ENCODE assay signal across 13 mouse cellular contexts in the genomic region with DNA sequence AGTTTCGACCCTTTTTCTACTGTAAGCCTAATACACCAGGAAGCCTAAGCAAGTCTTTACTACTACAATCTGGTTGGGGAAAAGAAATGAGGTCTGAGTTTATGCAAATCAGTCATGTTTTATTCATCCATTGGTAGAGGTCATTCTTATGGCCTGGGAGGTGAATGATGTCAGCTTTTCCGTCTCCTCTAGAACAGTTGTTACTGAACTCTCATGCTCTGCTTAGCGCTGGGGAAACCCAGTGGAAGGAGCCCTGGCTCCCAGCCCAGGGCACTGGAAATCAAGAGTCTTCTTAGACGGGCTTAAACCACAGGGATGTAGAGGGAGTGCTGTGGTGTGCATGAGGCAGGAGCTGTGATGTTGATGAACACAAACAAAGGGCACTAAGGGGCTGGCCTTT.
DNase-seq lines count a peak whose midpoint lies in the region; ATAC-seq and TF ChIP-seq lines count a peak whose summit lies in the region.
"Had no signal": no experiment of that assay in that cellular context is flagged by ENCODE, and none has a peak within 500 bp of the region (broad histone marks: within the 10 kb centered on the region; RNA-seq: fewer than 3 reads in every experiment).

No protein-coding gene starts in this region.

- H3K36me3 ChIP-seq in kidney, embryonic 15.5 days: no peaks in the 10 kb centered on the region
- no peaks in the 10 kb centered on the region for H3K36me3 ChIP-seq in heart, postnatal 0 days (replicated peaks; ENCODE audit: control insufficient read depth, insufficient read depth, low read length)
- H3K36me3 ChIP-seq in lung, postnatal 0 days (ENCODE audit: insufficient read depth, low read length): no peaks in the 10 kb centered on the region
- H3K36me3 ChIP-seq in intestine, embryonic 16.5 days (ENCODE audit: control insufficient read depth, insufficient read depth, low read length): no peaks in the 10 kb centered on the region
- H3K36me3 ChIP-seq: hindbrain, embryonic 13.5 days; liver, embryonic 13.5 days had no signal

- no peaks in the 10 kb centered on the region for H3K27me3 ChIP-seq in kidney, embryonic 15.5 days
- no peaks in the 10 kb centered on the region for H3K27me3 ChIP-seq in heart, postnatal 0 days (ENCODE audit: control insufficient read depth, insufficient read depth, low read length)
- no peaks in the 10 kb centered on the region for H3K27me3 ChIP-seq in lung, postnatal 0 days (replicated peaks; ENCODE audit: insufficient read depth, low read length)
- no peaks in the 10 kb centered on the region for H3K27me3 ChIP-seq in intestine, embryonic 16.5 days (replicated peaks; ENCODE audit: control insufficient read depth, insufficient read depth, low read length)
- H3K27me3 ChIP-seq: hindbrain, embryonic 13.5 days; liver, embryonic 13.5 days had no signal

- H3K4me3 ChIP-seq in kidney, embryonic 15.5 days (replicated peaks): no peak overlapping the region
- H3K4me3 ChIP-seq in heart, postnatal 0 days (ENCODE audit: low read depth, low read length): no peak overlapping the region
- no peak overlapping the region for H3K4me3 ChIP-seq in lung, postnatal 0 days (ENCODE audit: low read depth, low read length)
- no peak overlapping the region for H3K4me3 ChIP-seq in intestine, embryonic 16.5 days (ENCODE audit: low read length)
- H3K4me3 ChIP-seq: erythroblast, embryonic 14.5 days; hindbrain, embryonic 13.5 days; liver, embryonic 13.5 days had no signal

- TF ChIP-seq EP300 in heart, postnatal 0 days (IDR thresholded peaks at IDR 0.05; ENCODE audit: low read depth): no peak
- no peak for TF ChIP-seq EP300 in lung, postnatal 0 days (IDR thresholded peaks at IDR 0.05)

- 60% methylated on average over 4 of the region's 4 CpGs for WGBS in kidney, embryonic 15.5 days
- WGBS in heart, postnatal 0 days: 32% methylated on average over 4 of the region's 4 CpGs
- WGBS in lung, postnatal 0 days: 36% methylated on average over 4 of the region's 4 CpGs
- 72% methylated on average over 4 of the region's 4 CpGs for WGBS in intestine, embryonic 16.5 days

- no peak for ATAC-seq in kidney, embryonic 15.5 days (replicated peaks; ENCODE audit: low FRiP score)
- ATAC-seq in heart, postnatal 0 days (ENCODE audit: insufficient read depth, low read depth): peak; percentile 90
- peak; percentile 94 for ATAC-seq in lung, postnatal 0 days
- ATAC-seq in intestine, embryonic 16.5 days: no peak

- no peak overlapping the region for H3K4me2 ChIP-seq in kidney, embryonic 15.5 days
- H3K4me2 ChIP-seq in heart, postnatal 0 days (ENCODE audit: low read depth, low read length): no peak overlapping the region
- H3K4me2 ChIP-seq in lung, postnatal 0 days (replicated peaks; ENCODE audit: low read depth, low read length): no peak overlapping the region
- no peak overlapping the region for H3K4me2 ChIP-seq in intestine, embryonic 16.5 days (ENCODE audit: low read depth, low read length)
- H3K4me2 ChIP-seq: hindbrain, embryonic 13.5 days; liver, embryonic 13.5 days had no signal

- H3K27ac ChIP-seq in kidney, embryonic 15.5 days: no peak overlapping the region
- H3K27ac ChIP-seq in heart, postnatal 0 days (ENCODE audit: low read depth): peak overlapping the region; percentile 56
- H3K27ac ChIP-seq in lung, postnatal 0 days (ENCODE audit: low read length): no peak overlapping the region
- no peak overlapping the region for H3K27ac ChIP-seq in intestine, embryonic 16.5 days (ENCODE audit: low read length)
- H3K27ac ChIP-seq: hindbrain, embryonic 13.5 days; liver, embryonic 13.5 days had no signal

- DNase-seq in kidney, adult 11 months: peak; percentile 74
- DNase-seq in fibroblast of lung, adult 2 months (ENCODE audit: low read depth): peak; percentile 34
- DNase-seq in heart, postnatal 0 days (ENCODE audit: low spot score): peak; percentile 88
- DNase-seq in lung, postnatal 0 days (ENCODE audit: low spot score): peak; percentile 77
- DNase-seq in layer of hippocampus, adult 9-11 months: no peak
- no peak for DNase-seq in thymus, postnatal 14 days
- DNase-seq: cerebellum, adult 8-10 months; liver, embryonic 13.5 days; thymus, postnatal 36 days had no signal

- H3K9me3 ChIP-seq in kidney, embryonic 15.5 days (replicated peaks): no peaks in the 10 kb centered on the region
- no peaks in the 10 kb centered on the region for H3K9me3 ChIP-seq in heart, postnatal 0 days (replicated peaks; ENCODE audit: control insufficient read depth, low read length)
- no peaks in the 10 kb centered on the region for H3K9me3 ChIP-seq in lung, postnatal 0 days (ENCODE audit: low read length)
- H3K9me3 ChIP-seq in intestine, embryonic 16.5 days (ENCODE audit: control insufficient read depth, low read length): no peaks in the 10 kb centered on the region
- H3K9me3 ChIP-seq: hindbrain, embryonic 13.5 days; liver, embryonic 13.5 days had no signal

- H3K9ac ChIP-seq in kidney, embryonic 15.5 days: no peak overlapping the region
- H3K9ac ChIP-seq in heart, postnatal 0 days (replicated peaks; ENCODE audit: low read depth, low read length): no peak overlapping the region
- H3K9ac ChIP-seq in lung, postnatal 0 days (replicated peaks; ENCODE audit: low read depth): no peak overlapping the region
- no peak overlapping the region for H3K9ac ChIP-seq in intestine, embryonic 16.5 days (ENCODE audit: low read depth, low read length)
- H3K9ac ChIP-seq: hindbrain, embryonic 13.5 days; liver, embryonic 13.5 days had no signal

- H3K4me1 ChIP-seq in kidney, embryonic 15.5 days: peaks cover 14% of the 10 kb centered on the region
- peaks cover 25% of the 10 kb centered on the region for H3K4me1 ChIP-seq in heart, postnatal 0 days (ENCODE audit: control insufficient read depth, insufficient read depth)
- H3K4me1 ChIP-seq in lung, postnatal 0 days (ENCODE audit: insufficient read depth, low read depth, low read length): no peaks in the 10 kb centered on the region; the same call in 1 of the 2 replicates
- H3K4me1 ChIP-seq in intestine, embryonic 16.5 days (ENCODE audit: control insufficient read depth, insufficient read depth, low read length): no peaks in the 10 kb centered on the region; the same call in 1 of the 2 replicates

- TF ChIP-seq CTCF in heart, postnatal 0 days (IDR thresholded peaks at IDR 0.05; ENCODE audit: low read depth): no peak
- no peak for TF ChIP-seq CTCF in lung, postnatal 0 days (IDR thresholded peaks at IDR 0.05)

Comparison
In these comparisons a context has a peak if more than half of its experiments do, and no peak if none do; other contexts are left out.
1. DNase-seq: peak in kidney, adult 11 months (single experiment), fibroblast of lung, adult 2 months (single experiment), heart, postnatal 0 days (single experiment) and lung, postnatal 0 days (single experiment); none in layer of hippocampus, adult 9-11 months (single experiment) and thymus, postnatal 14 days (single experiment).
2. ATAC-seq: peak in heart, postnatal 0 days (single experiment) and lung, postnatal 0 days (single experiment); none in kidney, embryonic 15.5 days (single experiment) and intestine, embryonic 16.5 days (single experiment).